Mouse (Mus musculus): ENCODE measurements around the gene Wdr45b. TPM values are rescaled to one million over a fixed set of nuclear protein-coding genes. Genes with fewer than 3 reads are reported as not detected.

Wdr45b gene
- 85.9 and 90.0 TPM in 2 replicates for polyA plus RNA-seq (2016; fragmentation: Nextera tagmentation; extraction: Ambion mirVana)

- under 1% methylated on average over 69 of the region's 69 CpGs for WGBS
- peak; percentile 99 for DNase-seq (ENCODE audit: low spot score)
- Histone ChIP-seq H3K27ac (peak within 1 kb of the TSS; percentile 98), H3K36me3 (peaks cover 14% of the 10 kb centered on the region), H3K9me3 (no peaks in the 10 kb centered on the region), H3K4me3 (peak within 1 kb of the TSS; percentile 98), H3K4me1 (peaks cover 20% of the 10 kb centered on the region), H3K27me3 (ENCODE audit: insufficient read depth, poor library complexity, severe bottlenecking) (no peaks in the 10 kb centered on the region)
Measured at GRCm38 (mm10) chr11:121354091-121354707, at the start of gene Wdr45b. TSS of gene Wdr45b (minus strand) at chr11:121354445.

GRCm38 (mm10) chr11:121392405-121392804 lies 38.2 kb upstream of the Wdr45b start:
- no peak for DNase-seq (ENCODE audit: low spot score)
- no peak overlapping the region for H3K27ac ChIP-seq
- H3K27me3 ChIP-seq (ENCODE audit: insufficient read depth, poor library complexity, severe bottlenecking) = no peaks in the 10 kb centered on the region
- H3K4me1 ChIP-seq = peaks cover 7% of the 10 kb centered on the region
- H3K9me3 ChIP-seq = no peaks in the 10 kb centered on the region
- H3K4me3 ChIP-seq = no peak overlapping the region
- no peaks in the 10 kb centered on the region for H3K36me3 ChIP-seq
- 66% methylated on average over 3 of the region's 3 CpGs for WGBS

GRCm38 (mm10) chr11:121390793-121391192 lies 36.5 kb upstream of the Wdr45b start:
- no peak for DNase-seq (ENCODE audit: low spot score)
- Histone ChIP-seq H3K9me3 (no peaks in the 10 kb centered on the region), H3K27ac (no peak overlapping the region), H3K4me3 (no peak overlapping the region), H3K27me3 (ENCODE audit: insufficient read depth, poor library complexity, severe bottlenecking) (peaks cover 12% of the 10 kb centered on the region; the same call in 1 of the 2 replicates), H3K4me1 (peaks cover 12% of the 10 kb centered on the region), H3K36me3 (no peaks in the 10 kb centered on the region)
- WGBS = 52% methylated on average over 3 of the region's 3 CpGs

- 14% methylated on average over 6 of the region's 6 CpGs for WGBS
- peak overlapping the region; percentile 86 for H3K4me3 ChIP-seq
- H3K36me3 ChIP-seq = no peaks in the 10 kb centered on the region
- H3K27me3 ChIP-seq (ENCODE audit: insufficient read depth, poor library complexity, severe bottlenecking) = peaks cover 12% of the 10 kb centered on the region; the same call in 1 of the 2 replicates
- H3K4me1 ChIP-seq = peaks cover 12% of the 10 kb centered on the region
- H3K27ac ChIP-seq = peak overlapping the region; percentile 62; the same call in 1 of the 2 replicates
- no peak for DNase-seq (ENCODE audit: low spot score)
- no peaks in the 10 kb centered on the region for H3K9me3 ChIP-seq
Measured at GRCm38 (mm10) chr11:121388554-121388945, 34.3 kb upstream of the Wdr45b start.

- Histone ChIP-seq H3K27me3 (ENCODE audit: insufficient read depth, poor library complexity, severe bottlenecking) (peaks cover 12% of the 10 kb centered on the region; the same call in 1 of the 2 replicates), H3K9me3 (no peaks in the 10 kb centered on the region), H3K27ac (peak within 1 kb of the TSS; percentile 75), H3K4me1 (peaks cover 12% of the 10 kb centered on the region), H3K4me3 (peak within 1 kb of the TSS; percentile 86), H3K36me3 (no peaks in the 10 kb centered on the region)
- DNase-seq (ENCODE audit: low spot score) = peak; percentile 100
- 1% methylated on average over 61 of the region's 61 CpGs for WGBS
Measured at GRCm38 (mm10) chr11:121387750-121388553, 33.7 kb upstream of the Wdr45b start, which contains the start of gene Rab40b. TSS of gene Rab40b (minus strand) at chr11:121388251.

- Histone ChIP-seq H3K4me1 (0 out of 2 replicates have a peak, but pooled peaks cover 4% of the 10 kb centered on the region), H3K9me3 (no peaks in the 10 kb centered on the region), H3K27ac (no peak overlapping the region), H3K27me3 (ENCODE audit: insufficient read depth, poor library complexity, severe bottlenecking) (no peaks in the 10 kb centered on the region), H3K4me3 (no peak overlapping the region), H3K36me3 (no peaks in the 10 kb centered on the region)
- 66% methylated on average over 6 of the region's 6 CpGs for WGBS
- DNase-seq (ENCODE audit: low spot score) = no peak
Measured at GRCm38 (mm10) chr11:121380294-121380693, 26.0 kb upstream of the Wdr45b start.

GRCm38 (mm10) chr11:121378644-121379043 lies 24.4 kb upstream of the Wdr45b start:
- Histone ChIP-seq H3K4me1 (0 out of 2 replicates have a peak, but pooled peaks cover 4% of the 10 kb centered on the region), H3K9me3 (no peaks in the 10 kb centered on the region), H3K27me3 (ENCODE audit: insufficient read depth, poor library complexity, severe bottlenecking) (no peaks in the 10 kb centered on the region), H3K27ac (no peak overlapping the region), H3K36me3 (no peaks in the 10 kb centered on the region), H3K4me3 (no peak overlapping the region)
- DNase-seq (ENCODE audit: low spot score) = no peak

- H3K27me3 ChIP-seq (ENCODE audit: insufficient read depth, poor library complexity, severe bottlenecking) = no peaks in the 10 kb centered on the region
- DNase-seq (ENCODE audit: low spot score) = no peak
- H3K4me3 ChIP-seq = no peak overlapping the region
- no peaks in the 10 kb centered on the region for H3K9me3 ChIP-seq
- WGBS = 62% methylated on average over 6 of the region's 6 CpGs
- no peaks in the 10 kb centered on the region for H3K36me3 ChIP-seq
- H3K27ac ChIP-seq = no peak overlapping the region
- 0 out of 2 replicates have a peak, but pooled peaks cover 4% of the 10 kb centered on the region for H3K4me1 ChIP-seq
Measured at GRCm38 (mm10) chr11:121373305-121373704, 19.1 kb upstream of the Wdr45b start.

GRCm38 (mm10) chr11:121370337-121370994 lies 16.2 kb upstream of the Wdr45b start:
- H3K4me3 ChIP-seq = no peak overlapping the region
- H3K9me3 ChIP-seq = no peaks in the 10 kb centered on the region
- 73% methylated on average over 6 of the region's 6 CpGs for WGBS
- H3K27ac ChIP-seq = no peak overlapping the region
- H3K4me1 ChIP-seq = no peaks in the 10 kb centered on the region
- no peak for DNase-seq (ENCODE audit: low spot score)
- no peaks in the 10 kb centered on the region for H3K36me3 ChIP-seq
- no peaks in the 10 kb centered on the region for H3K27me3 ChIP-seq (ENCODE audit: insufficient read depth, poor library complexity, severe bottlenecking)

- DNase-seq (ENCODE audit: low spot score) = no peak
- Histone ChIP-seq H3K36me3 (no peaks in the 10 kb centered on the region), H3K4me3 (no peak overlapping the region), H3K27me3 (ENCODE audit: insufficient read depth, poor library complexity, severe bottlenecking) (no peaks in the 10 kb centered on the region), H3K27ac (no peak overlapping the region), H3K4me1 (no peaks in the 10 kb centered on the region), H3K9me3 (no peaks in the 10 kb centered on the region)
- WGBS = 44% methylated on average over 6 of the region's 6 CpGs
Measured at GRCm38 (mm10) chr11:121369622-121370021, 15.4 kb upstream of the Wdr45b start.

GRCm38 (mm10) chr11:121368731-121369130 lies 14.5 kb upstream of the Wdr45b start:
- Histone ChIP-seq H3K27ac (no peak overlapping the region), H3K27me3 (ENCODE audit: insufficient read depth, poor library complexity, severe bottlenecking) (no peaks in the 10 kb centered on the region), H3K36me3 (no peaks in the 10 kb centered on the region), H3K4me3 (no peak overlapping the region), H3K9me3 (no peaks in the 10 kb centered on the region), H3K4me1 (no peaks in the 10 kb centered on the region)
- 71% methylated on average over 1 of the region's 1 CpGs for WGBS
- no peak for DNase-seq (ENCODE audit: low spot score)

- WGBS = 61% methylated on average over 5 of the region's 5 CpGs
Measured at GRCm38 (mm10) chr11:121367170-121367707, 13.0 kb upstream of the Wdr45b start.

More at GRCm38 (mm10) chr11:121367170-121367707, 13.0 kb upstream of the Wdr45b start:
- Histone ChIP-seq H3K9me3 (no peaks in the 10 kb centered on the region), H3K4me3 (no peak overlapping the region), H3K36me3 (no peaks in the 10 kb centered on the region), H3K4me1 (no peaks in the 10 kb centered on the region), H3K27ac (no peak overlapping the region), H3K27me3 (ENCODE audit: insufficient read depth, poor library complexity, severe bottlenecking) (no peaks in the 10 kb centered on the region)
- DNase-seq (ENCODE audit: low spot score) = no peak

All from heart, embryonic 10.5 days (tissue).